Mouse (Mus musculus) kidney, embryonic 15.5 days (tissue): ENCODE data around the gene Uba52. TPM values are rescaled to one million over a fixed set of nuclear protein-coding genes. Genes with fewer than 3 reads are reported as not detected.

Experiments used
- ATAC-seq: fragments of 200-750 bp; cut with Nextera tagmentation; replicated peaks from 2 replicates; pipeline ENCODE4 v1.8.0; 2017; ENCODE audit warnings: moderate TSS enrichment; ENCODE audit not compliant: low FRiP score
- H3K27ac ChIP-seq: fragments of 300-500 bp; sonication (generic); 2 replicates; pipeline ENCODE4 v1.5.1; 2015; ENCODE audit warnings: mild to moderate bottlenecking, inconsistent platforms
- H3K27me3 ChIP-seq: fragments of 300-500 bp; sonication (generic); 2 replicates; pipeline ENCODE4 v1.6.1; 2015; ENCODE audit warnings: inconsistent platforms
- H3K36me3 ChIP-seq: fragments of 300-500 bp; sonication (generic); 2 replicates; pipeline ENCODE4 v1.6.1; 2015; ENCODE audit warnings: inconsistent platforms
- H3K4me1 ChIP-seq: fragments of 300-500 bp; sonication (generic); 2 replicates; pipeline ENCODE4 v1.6.1; 2015; ENCODE audit warnings: inconsistent platforms
- H3K4me2 ChIP-seq: fragments of 300-500 bp; sonication (generic); 2 replicates; pipeline ENCODE4 v1.6.1; 2015; ENCODE audit warnings: moderate library complexity, mild to moderate bottlenecking, inconsistent platforms
- H3K4me3 ChIP-seq: fragments of 300-500 bp; sonication (generic); replicated peaks from 2 replicates; pipeline ENCODE4 v1.5.1; 2015; ENCODE audit warnings: mild to moderate bottlenecking, inconsistent platforms
- H3K9ac ChIP-seq: fragments of 300-500 bp; sonication (generic); 2 replicates; pipeline ENCODE4 v1.6.1; 2015; ENCODE audit warnings: mild to moderate bottlenecking, inconsistent platforms
- H3K9me3 ChIP-seq: fragments of 300-500 bp; sonication (generic); replicated peaks from 2 replicates; pipeline ENCODE4 v1.6.1; 2016; ENCODE audit warnings: inconsistent platforms
- WGBS: fragments of 180-500 bp; shearing (Covaris S2); methylation state at CpG from one replicate; pipeline ENCODE4 v1.1.7; 2015; ENCODE audit warnings: mixed read lengths; 5-methylcytosine and 5-hydroxymethylcytosine counted together
- polyA plus RNA-seq: library from polyadenylated mRNA; unstranded; fragments of >200 nt; fragmentation: Nextera tagmentation; extraction: Ambion mirVana; gene quantifications from 2 replicates; pipeline ENCODE4 v1.2.1, GENCODE M21; 2015

Gene Uba52
- polyA plus RNA-seq, 1 experiment from 2014 or later = 954 TPM

DNA sequence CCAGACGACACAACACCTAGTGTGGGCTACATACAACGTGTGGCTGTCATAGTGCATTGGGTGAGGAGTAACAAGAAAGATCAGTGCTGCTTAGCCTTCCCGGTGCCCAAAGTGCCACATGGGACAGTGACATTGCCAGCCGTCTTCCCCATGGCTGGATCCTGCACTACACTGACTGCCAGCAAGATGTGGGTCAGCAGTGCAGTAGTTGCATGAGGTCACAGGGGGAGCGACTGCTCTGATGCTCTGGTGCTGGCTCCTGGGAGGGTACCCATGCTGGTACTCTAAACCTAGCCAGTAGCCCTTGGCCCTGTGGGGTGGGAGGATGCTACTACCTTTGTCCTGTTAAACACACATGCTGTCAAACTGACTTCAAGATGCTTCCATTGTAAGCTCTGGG, 50.4 kb downstream of the Uba52 start:
- Histone ChIP-seq H3K9ac (no peak overlapping the region), H3K36me3 (no peaks in the 10 kb centered on the region), H3K4me2 (no peak overlapping the region), H3K9me3 (no peaks in the 10 kb centered on the region), H3K27me3 (no peaks in the 10 kb centered on the region), H3K4me3 (no peak overlapping the region), H3K4me1 (no peaks in the 10 kb centered on the region), H3K27ac (no peak overlapping the region)
- no peak for ATAC-seq
- 92% methylated on average over 5 of the region's 5 CpGs for WGBS

DNA sequence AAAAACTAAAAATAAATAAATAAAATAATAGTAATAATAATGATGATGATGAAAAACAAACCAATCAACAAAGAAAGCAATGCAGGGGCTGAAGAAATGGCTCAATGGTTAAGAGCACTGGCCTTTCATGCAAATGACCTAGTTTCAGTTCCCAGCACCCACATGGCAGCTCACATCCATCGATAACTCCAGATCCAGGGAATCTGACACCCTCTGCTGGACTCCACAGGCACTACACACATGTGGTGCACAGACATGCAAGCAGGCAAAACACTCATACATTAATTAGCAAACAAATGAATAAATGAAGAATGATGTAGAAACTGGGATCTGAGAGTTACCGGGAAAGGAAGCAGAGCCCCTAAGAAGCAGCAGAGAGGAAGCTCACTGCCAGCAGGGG, 51.0 kb downstream of the Uba52 start:
- H3K4me1 ChIP-seq = no peaks in the 10 kb centered on the region
- no peaks in the 10 kb centered on the region for H3K27me3 ChIP-seq
- no peaks in the 10 kb centered on the region for H3K9me3 ChIP-seq
- H3K36me3 ChIP-seq = no peaks in the 10 kb centered on the region
- 94% methylated on average over 2 of the region's 2 CpGs for WGBS
- no peak overlapping the region for H3K9ac ChIP-seq
- no peak overlapping the region for H3K27ac ChIP-seq
- H3K4me2 ChIP-seq = no peak overlapping the region
- H3K4me3 ChIP-seq = no peak overlapping the region
- ATAC-seq = no peak

DNA sequence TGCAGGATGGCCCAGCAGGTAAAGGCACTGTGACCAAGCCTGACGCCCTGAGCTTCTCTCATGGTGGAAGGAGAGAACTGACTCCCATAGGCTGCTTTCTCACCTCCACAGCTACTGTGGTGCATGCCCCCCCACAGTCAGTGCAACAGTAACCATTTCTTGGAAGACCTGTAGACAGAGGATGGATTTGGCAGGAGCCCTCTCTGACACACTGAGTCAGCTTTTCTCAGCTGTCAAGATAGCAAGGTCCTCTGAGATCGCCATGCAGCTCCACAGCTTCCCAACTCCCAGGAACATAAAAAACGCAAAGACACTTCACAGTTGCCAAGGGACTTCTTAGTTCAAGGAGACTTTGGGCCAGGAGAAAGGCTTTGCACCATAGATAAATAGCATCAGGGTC, 52.1 kb downstream of the Uba52 start:
- H3K9me3 ChIP-seq = no peaks in the 10 kb centered on the region
- H3K27ac ChIP-seq = no peak overlapping the region
- no peak overlapping the region for H3K4me2 ChIP-seq
- H3K36me3 ChIP-seq = no peaks in the 10 kb centered on the region
- H3K9ac ChIP-seq = no peak overlapping the region
- no peak for ATAC-seq
- 88% methylated on average over 3 of the region's 3 CpGs for WGBS
- H3K4me1 ChIP-seq = no peaks in the 10 kb centered on the region
- H3K27me3 ChIP-seq = no peaks in the 10 kb centered on the region
- H3K4me3 ChIP-seq = no peak overlapping the region

Other genes with a start within 250 kb of the Uba52 start
- 69.5 and 79.9 TPM in 2 replicates for gene Homer3, start 228.0 kb downstream of the Uba52 start, polyA plus RNA-seq
- 45.1 and 49.0 TPM in 2 replicates for gene Ddx49, start 208.3 kb downstream of the Uba52 start, polyA plus RNA-seq
- gene Cope, start 208.3 kb downstream of the Uba52 start, polyA plus RNA-seq = 320 and 327 TPM in 2 replicates
- 2.6 and 4.0 TPM in 2 replicates for gene Cers1, start 195.0 kb downstream of the Uba52 start, polyA plus RNA-seq
- 5.2 and 6.2 TPM in 2 replicates for gene Gdf1, start 181.0 kb downstream of the Uba52 start, polyA plus RNA-seq
- gene Upf1, start 157.5 kb downstream of the Uba52 start, polyA plus RNA-seq = 17.1 and 17.2 TPM in 2 replicates
- gene Comp, start 137.2 kb downstream of the Uba52 start, polyA plus RNA-seq = 0.40 and 1.5 TPM in 2 replicates
- gene Crtc1, start 71.2 kb downstream of the Uba52 start, polyA plus RNA-seq = 17.9 and 21.0 TPM in 2 replicates
- gene Klhl26, start 33.8 kb downstream of the Uba52 start, polyA plus RNA-seq = 20.0 and 23.5 TPM in 2 replicates
- 5.9 and 6.0 TPM in 2 replicates for gene Tmem59l, start 23.4 kb downstream of the Uba52 start, polyA plus RNA-seq
- 21.1 and 24.1 TPM in 2 replicates for gene Crlf1, start 17.6 kb downstream of the Uba52 start, polyA plus RNA-seq
- gene Rex1bd, start 4.0 kb downstream of the Uba52 start, polyA plus RNA-seq = 128 and 133 TPM in 2 replicates
- 295 and 322 TPM in 2 replicates for gene Fkbp8, start 16.9 kb upstream of the Uba52 start, polyA plus RNA-seq
- gene Kxd1, start 17.2 kb upstream of the Uba52 start, polyA plus RNA-seq = 58.5 and 64.5 TPM in 2 replicates
- 20.3 and 23.8 TPM in 2 replicates for gene Ell, start 28.7 kb upstream of the Uba52 start, polyA plus RNA-seq
- 180 and 198 TPM in 2 replicates for gene Isyna1, start 83.6 kb upstream of the Uba52 start, polyA plus RNA-seq
- 135 and 145 TPM in 2 replicates for gene Ssbp4, start 98.1 kb upstream of the Uba52 start, polyA plus RNA-seq
- 2.5 TPM in 2 replicates for gene Lrrc25, start 105.4 kb upstream of the Uba52 start, polyA plus RNA-seq
- gene Gdf15, start 121.7 kb upstream of the Uba52 start, polyA plus RNA-seq = 0.46 and 0.77 TPM in 2 replicates
- gene Pgpep1, start 149.6 kb upstream of the Uba52 start, polyA plus RNA-seq = 65.5 and 75.3 TPM in 2 replicates
- 291 and 295 TPM in 2 replicates for gene Lsm4, start 162.4 kb upstream of the Uba52 start, polyA plus RNA-seq
- gene Jund, start 188.1 kb upstream of the Uba52 start, polyA plus RNA-seq = 59.9 and 68.1 TPM in 2 replicates
- 0.03 and 0.09 TPM in 2 replicates for gene Iqcn, start 192.7 kb upstream of the Uba52 start, polyA plus RNA-seq
- gene Gm3336, start 207.7 kb upstream of the Uba52 start, polyA plus RNA-seq = 0.55 and 0.83 TPM in 2 replicates
- gene Pde4c, start 212.9 kb upstream of the Uba52 start, polyA plus RNA-seq = 7.6 and 9.4 TPM in 2 replicates
- 15.5 and 18.6 TPM in 2 replicates for gene Rab3a, start 243.9 kb upstream of the Uba52 start, polyA plus RNA-seq